ENCODE assay signal across 18 mouse cellular contexts in the genomic region with DNA sequence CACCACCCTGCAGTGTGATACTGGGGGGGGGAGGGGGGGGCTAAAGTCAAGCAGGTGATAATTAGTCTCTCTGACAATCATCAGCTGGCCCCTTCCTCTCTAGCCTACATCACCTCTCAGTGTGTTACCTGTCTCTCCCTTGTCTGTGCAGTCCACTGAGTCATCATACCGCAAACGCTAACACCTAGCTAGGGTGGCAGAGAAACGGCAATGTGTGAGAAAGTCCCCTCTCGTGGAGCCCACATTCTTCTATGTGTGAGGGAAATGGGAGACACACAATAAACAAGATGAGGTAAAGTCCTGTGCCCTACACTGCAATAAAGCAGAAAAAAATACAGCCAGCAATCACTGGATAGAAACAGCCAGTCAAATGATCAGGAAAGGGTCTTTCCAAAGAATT.
"Had no signal": no experiment of that assay in that cellular context is flagged by ENCODE, and none has a peak within 500 bp of the region (broad histone marks: within the 10 kb centered on the region; RNA-seq: fewer than 3 reads in every experiment).

No protein-coding gene starts in this region.

- H3K27me3 ChIP-seq: megakaryocyte, embryonic 14.5 days; midbrain, embryonic 13.5 days; neural tube, embryonic 15.5 days had no signal

- H3K36me3 ChIP-seq: midbrain, embryonic 13.5 days; midbrain, embryonic 15.5 days; neural tube, embryonic 13.5 days; neural tube, embryonic 15.5 days had no signal

- ATAC-seq: midbrain, embryonic 13.5 days; midbrain, embryonic 15.5 days had no signal

- H3K4me3 ChIP-seq: megakaryocyte, embryonic 14.5 days; midbrain, embryonic 13.5 days; midbrain, embryonic 15.5 days; neural tube, embryonic 13.5 days; neural tube, embryonic 15.5 days had no signal

- DNase-seq: lung, adult 18-20 months; lung, embryonic 14.5 days; lung, postnatal 10 days; lung, postnatal 4 days; retina, postnatal 1 day; right cerebral cortex, adult 18-20 months; right cerebral cortex, postnatal 25 days; right cerebral cortex, postnatal 4 days; spleen, adult 18-20 months; thymus, adult 18-20 months; thymus, postnatal 14 days; thymus, postnatal 36 days had no signal

- H3K27ac ChIP-seq: midbrain, embryonic 13.5 days; midbrain, embryonic 15.5 days; neural tube, embryonic 13.5 days; neural tube, embryonic 15.5 days had no signal

- H3K9ac ChIP-seq: lung, embryonic 14.5 days; midbrain, embryonic 13.5 days; midbrain, embryonic 15.5 days; neural tube, embryonic 13.5 days; neural tube, embryonic 15.5 days had no signal

- H3K4me2 ChIP-seq: lung, embryonic 14.5 days; midbrain, embryonic 11.5 days; midbrain, embryonic 13.5 days; midbrain, embryonic 15.5 days; neural tube, embryonic 13.5 days; neural tube, embryonic 15.5 days had no signal

- H3K9me3 ChIP-seq: megakaryocyte, embryonic 14.5 days; midbrain, embryonic 13.5 days; midbrain, embryonic 15.5 days; neural tube, embryonic 13.5 days; neural tube, embryonic 15.5 days had no signal

- H3K4me1 ChIP-seq: midbrain, embryonic 13.5 days; neural tube, embryonic 13.5 days; neural tube, embryonic 15.5 days had no signal
